Mouse (Mus musculus): ENCODE results near the gene Klhdc2. TPM values are rescaled to one million over a fixed set of nuclear protein-coding genes. Genes with fewer than 3 reads are reported as not detected.

Gene Klhdc2
- total RNA-seq (2014; fragmentation: Nextera tagmentation) (55.9 and 87.4 TPM in 2 replicates), total RNA-seq (2017) (90.1 and 107 TPM in 2 replicates)

GRCm38 (mm10) chr12:69296511-69297410 is at the start of gene Klhdc2:
TSS of gene Klhdc2 (plus strand) at chr12:69296681.
- ATAC-seq (replicated peaks; ENCODE audit: low FRiP score, low TSS enrichment, poor library complexity, severe bottlenecking): peak; percentile 44

GRCm38 (mm10) chr12:69249766-69250165 is 46.7 kb upstream of the Klhdc2 start:
- ATAC-seq (replicated peaks; ENCODE audit: low FRiP score, low TSS enrichment, poor library complexity, severe bottlenecking): no peak

GRCm38 (mm10) chr12:69250756-69251155 is 45.7 kb upstream of the Klhdc2 start:
- ATAC-seq (replicated peaks; ENCODE audit: low FRiP score, low TSS enrichment, poor library complexity, severe bottlenecking): peak; percentile 96

- ATAC-seq (replicated peaks; ENCODE audit: low FRiP score, low TSS enrichment, poor library complexity, severe bottlenecking): no peak
Observed at GRCm38 (mm10) chr12:69253806-69254205, 42.7 kb upstream of the Klhdc2 start.

GRCm38 (mm10) chr12:69257836-69258235 is 38.6 kb upstream of the Klhdc2 start:
- peak; percentile 61; the same call in 1 of the 2 replicates for ATAC-seq (replicated peaks; ENCODE audit: low FRiP score, low TSS enrichment, poor library complexity, severe bottlenecking)

DNA sequence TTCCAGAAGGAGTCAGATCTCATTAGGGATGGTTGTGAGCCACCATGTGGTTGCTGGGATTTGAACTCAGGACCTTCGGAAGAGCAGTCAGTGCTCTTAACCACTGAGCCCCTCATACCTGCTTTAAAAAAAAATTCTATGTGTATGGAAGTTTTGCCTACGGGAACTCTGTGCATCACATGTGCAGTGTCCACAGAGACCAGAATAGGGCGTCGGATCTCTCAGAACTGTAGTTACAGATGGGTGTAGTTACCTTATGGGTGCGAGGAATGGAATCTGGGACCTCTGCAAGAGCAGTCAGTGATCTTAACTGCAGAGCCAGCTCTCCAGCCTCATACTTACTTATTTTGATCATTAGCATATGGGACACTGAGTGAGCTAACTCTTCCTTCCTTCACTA is 34.2 kb upstream of the Klhdc2 start:
- ATAC-seq (replicated peaks; ENCODE audit: low FRiP score, low TSS enrichment, poor library complexity, severe bottlenecking): no peak

DNA sequence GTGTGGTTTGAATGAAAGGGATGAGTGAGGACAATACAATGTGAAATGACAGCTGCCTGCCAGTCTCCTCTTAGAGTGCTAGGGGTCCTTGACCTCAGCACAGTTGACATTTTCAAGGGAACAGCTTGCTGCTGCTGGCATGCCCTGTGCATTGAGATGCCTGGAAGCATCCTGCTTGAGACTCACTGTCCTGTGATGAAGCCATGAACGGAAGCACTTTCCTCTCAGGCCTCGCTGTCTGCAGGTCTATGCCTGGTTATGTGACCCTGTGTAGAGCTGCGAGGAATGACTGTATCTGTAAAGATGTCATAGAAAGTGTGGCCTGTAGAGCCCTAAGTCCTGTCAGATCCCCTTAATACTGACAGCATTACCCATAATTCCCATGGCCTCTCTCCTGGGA is 31.4 kb upstream of the Klhdc2 start:
- ATAC-seq (replicated peaks; ENCODE audit: low FRiP score, low TSS enrichment, poor library complexity, severe bottlenecking): no peak

- ATAC-seq (replicated peaks; ENCODE audit: low FRiP score, low TSS enrichment, poor library complexity, severe bottlenecking): no peak
Observed at GRCm38 (mm10) chr12:69267956-69268632, 28.4 kb upstream of the Klhdc2 start.

- ATAC-seq (replicated peaks; ENCODE audit: low FRiP score, low TSS enrichment, poor library complexity, severe bottlenecking): no peak
Observed at GRCm38 (mm10) chr12:69268956-69269355, 27.5 kb upstream of the Klhdc2 start.

DNA sequence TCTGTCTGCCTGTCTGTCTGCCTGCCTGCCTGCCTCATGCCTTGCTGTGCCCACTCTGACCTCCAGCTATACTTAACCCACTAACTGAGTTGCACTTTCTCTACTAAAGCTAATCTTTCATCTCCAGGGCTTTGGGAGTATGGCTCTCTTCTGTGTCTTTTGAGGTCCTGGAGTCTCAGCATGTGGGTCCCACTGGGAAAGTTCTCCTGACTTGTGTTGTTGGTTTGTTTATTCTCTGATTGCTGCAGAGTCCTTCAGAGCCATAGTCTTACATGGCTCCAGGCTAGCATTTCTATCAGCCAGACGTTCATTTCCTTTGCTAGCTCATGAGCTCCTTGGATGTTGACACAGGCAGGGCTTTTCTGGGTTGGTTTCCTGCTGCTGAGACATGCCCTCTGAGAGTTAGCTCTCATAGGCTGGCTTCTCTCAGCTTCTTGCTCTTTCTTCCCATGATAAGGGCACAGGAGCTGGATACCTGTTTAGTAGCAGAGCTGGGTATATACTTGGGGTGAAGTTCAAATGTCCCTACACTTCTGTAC is 16.5 kb upstream of the Klhdc2 start:
- no peak for ATAC-seq (replicated peaks; ENCODE audit: low FRiP score, low TSS enrichment, poor library complexity, severe bottlenecking)

DNA sequence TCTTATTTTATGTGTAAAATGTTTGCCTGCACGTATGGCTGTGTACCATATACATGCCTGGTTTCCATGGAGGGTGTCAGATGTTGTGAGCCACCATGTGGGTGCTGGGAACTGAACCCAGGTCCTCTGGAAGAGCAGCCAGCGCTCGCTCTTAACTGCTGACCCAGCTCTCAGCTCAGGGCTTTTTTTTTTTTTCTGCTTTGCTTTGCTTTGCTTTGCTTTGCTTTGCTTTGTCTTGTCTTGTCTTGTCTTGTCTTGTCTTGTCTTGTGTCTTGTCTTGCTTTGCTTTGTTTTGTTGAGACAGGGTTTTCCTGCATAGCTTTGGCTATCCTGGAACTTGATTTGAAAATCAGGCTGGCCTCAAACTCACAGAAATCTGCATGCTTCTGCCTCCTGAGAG is 15.6 kb upstream of the Klhdc2 start:
- ATAC-seq (replicated peaks; ENCODE audit: low FRiP score, low TSS enrichment, poor library complexity, severe bottlenecking): no peak

DNA sequence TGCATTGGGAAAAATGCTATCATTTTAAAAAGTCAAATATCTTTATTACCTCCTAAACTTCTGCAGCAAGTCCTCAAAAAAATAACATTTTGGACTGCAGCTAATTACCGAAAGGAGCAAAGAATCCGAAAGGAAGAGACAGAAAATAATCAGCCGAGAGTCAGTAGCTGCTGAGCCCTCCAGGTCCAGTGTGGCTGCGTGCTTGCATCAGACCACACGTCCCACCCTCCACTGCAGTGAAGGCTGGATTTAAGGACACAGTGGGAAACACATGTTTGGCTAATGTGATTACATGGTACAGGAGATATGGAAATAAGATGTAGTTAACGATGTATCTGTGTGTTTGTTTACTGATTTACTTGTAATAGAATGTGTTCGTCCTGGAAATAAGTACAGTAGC is 13.3 kb upstream of the Klhdc2 start:
- no peak for ATAC-seq (replicated peaks; ENCODE audit: low FRiP score, low TSS enrichment, poor library complexity, severe bottlenecking)

GRCm38 (mm10) chr12:69287535-69287934 is 8.9 kb upstream of the Klhdc2 start:
- ATAC-seq (replicated peaks; ENCODE audit: low FRiP score, low TSS enrichment, poor library complexity, severe bottlenecking): no peak

DNA sequence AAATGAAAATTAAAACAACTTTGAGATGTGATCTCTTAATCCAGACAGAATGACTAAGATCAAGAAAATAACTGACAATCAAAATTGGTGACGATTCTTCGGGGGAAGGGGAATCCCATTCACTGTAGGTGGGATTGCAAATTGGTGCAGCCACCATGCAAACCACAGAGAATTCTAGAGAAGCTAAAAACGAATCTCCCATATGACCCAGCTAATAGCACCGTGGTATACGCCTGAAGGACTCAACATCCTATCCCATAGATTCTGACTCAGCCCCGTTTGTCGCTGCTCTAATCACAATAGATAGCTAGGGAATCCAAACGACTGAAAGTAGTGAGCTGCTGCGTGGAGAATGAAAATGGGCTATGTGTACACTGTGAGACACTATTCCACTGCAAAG is 7.8 kb upstream of the Klhdc2 start:
- ATAC-seq (replicated peaks; ENCODE audit: low FRiP score, low TSS enrichment, poor library complexity, severe bottlenecking): no peak

- ATAC-seq (replicated peaks; ENCODE audit: low FRiP score, low TSS enrichment, poor library complexity, severe bottlenecking): no peak
Observed at GRCm38 (mm10) chr12:69292401-69292800, 4.1 kb upstream of the Klhdc2 start.

- peak; percentile 93 for ATAC-seq (replicated peaks; ENCODE audit: low FRiP score, low TSS enrichment, poor library complexity, severe bottlenecking)
Observed at GRCm38 (mm10) chr12:69293815-69294214, 2.7 kb upstream of the Klhdc2 start.

DNA sequence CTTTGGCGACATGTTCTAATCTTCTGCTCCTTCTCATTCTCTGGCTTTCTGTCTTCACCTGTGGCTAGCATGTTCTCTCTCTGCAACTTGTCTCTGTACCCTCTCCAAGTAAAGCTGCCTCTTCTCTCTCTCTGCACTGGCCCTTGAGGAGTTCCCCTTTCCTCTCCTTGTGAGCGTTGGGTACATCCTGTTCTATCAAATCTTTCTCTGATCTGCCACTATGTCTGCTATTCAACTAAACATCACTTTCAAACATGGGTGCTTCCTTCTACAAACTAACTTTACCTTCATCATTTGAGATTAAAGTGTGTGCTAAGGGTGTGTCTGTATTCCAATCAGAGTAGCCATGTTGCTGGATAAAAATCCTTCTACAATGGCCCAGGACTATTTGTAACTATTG is 1.5 kb upstream of the Klhdc2 start:
- no peak for ATAC-seq (replicated peaks; ENCODE audit: low FRiP score, low TSS enrichment, poor library complexity, severe bottlenecking)

DNA sequence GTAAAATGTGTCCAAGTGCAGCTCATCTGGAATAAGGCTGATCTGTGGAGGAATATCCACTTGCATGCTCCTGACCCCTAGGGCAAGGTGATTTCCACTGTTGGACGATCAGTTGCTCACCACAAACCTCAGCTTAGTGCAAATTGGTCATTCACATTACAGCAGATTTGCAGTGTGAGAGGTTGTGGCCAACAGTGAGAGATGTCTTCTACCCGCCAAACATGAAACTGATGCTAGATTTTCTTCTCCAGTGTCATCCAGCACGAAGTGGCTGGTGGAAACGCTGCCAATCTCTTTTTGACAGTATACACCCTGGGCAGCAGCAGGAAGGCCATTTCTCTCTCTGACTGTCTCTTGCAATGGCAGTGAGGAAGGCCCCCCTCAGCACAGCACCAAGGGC is 830 bp upstream of the Klhdc2 start:
- ATAC-seq (replicated peaks; ENCODE audit: low FRiP score, low TSS enrichment, poor library complexity, severe bottlenecking): no peak

DNA sequence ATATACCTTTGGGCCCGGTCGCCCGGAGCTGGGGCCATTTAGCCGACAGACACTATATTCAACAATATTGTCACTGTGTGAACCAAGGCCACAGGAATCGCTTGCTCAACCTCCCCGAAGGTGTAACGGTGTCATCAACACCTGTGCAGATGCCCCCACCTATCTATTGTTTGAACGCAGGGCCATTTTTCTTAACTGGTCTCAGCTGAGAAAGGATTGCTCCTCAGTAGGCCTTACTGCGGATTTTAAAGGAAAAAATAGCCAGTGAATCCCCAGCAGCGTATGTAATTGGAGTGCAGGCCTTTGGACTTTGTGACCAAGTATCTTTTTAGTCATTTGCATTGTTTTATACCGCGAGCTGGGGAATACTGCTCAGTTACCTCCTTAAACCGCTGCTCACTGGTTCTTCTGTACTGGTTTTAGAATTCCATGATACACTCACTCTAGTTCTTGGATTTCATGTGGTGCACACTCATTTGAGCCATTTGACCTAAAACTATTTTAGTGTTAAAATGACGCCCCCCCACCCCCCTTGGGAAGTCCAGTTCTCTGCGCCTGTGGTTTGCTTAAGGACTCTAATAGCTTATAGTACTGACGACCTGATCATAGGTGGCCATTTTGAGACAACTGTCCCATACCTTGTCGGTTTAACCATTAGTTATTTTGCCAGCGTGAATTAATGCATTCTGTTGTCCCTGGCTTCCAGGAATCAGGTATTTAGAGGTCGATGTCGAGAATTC is 1.1 kb downstream of the Klhdc2 start:
- ATAC-seq (replicated peaks; ENCODE audit: low FRiP score, low TSS enrichment, poor library complexity, severe bottlenecking): no peak

GRCm38 (mm10) chr12:69298281-69298680 is 1.8 kb downstream of the Klhdc2 start:
- ATAC-seq (replicated peaks; ENCODE audit: low FRiP score, low TSS enrichment, poor library complexity, severe bottlenecking): no peak

Measured in megakaryocyte-erythroid progenitor cell, adult 5-6 weeks (primary cell).